Mouse (Mus musculus): Measurements from ENCODE around the gene Cip2a. TPM values are rescaled to one million over a fixed set of nuclear protein-coding genes. Genes with fewer than 3 reads are reported as not detected.

Gene Cip2a
- 1 to 10 TPM in 3 of 4 experiments, under 1 TPM in 1; 0.78 to 2.6 (median 1.9) TPM for total RNA-seq (2022)

DNA sequence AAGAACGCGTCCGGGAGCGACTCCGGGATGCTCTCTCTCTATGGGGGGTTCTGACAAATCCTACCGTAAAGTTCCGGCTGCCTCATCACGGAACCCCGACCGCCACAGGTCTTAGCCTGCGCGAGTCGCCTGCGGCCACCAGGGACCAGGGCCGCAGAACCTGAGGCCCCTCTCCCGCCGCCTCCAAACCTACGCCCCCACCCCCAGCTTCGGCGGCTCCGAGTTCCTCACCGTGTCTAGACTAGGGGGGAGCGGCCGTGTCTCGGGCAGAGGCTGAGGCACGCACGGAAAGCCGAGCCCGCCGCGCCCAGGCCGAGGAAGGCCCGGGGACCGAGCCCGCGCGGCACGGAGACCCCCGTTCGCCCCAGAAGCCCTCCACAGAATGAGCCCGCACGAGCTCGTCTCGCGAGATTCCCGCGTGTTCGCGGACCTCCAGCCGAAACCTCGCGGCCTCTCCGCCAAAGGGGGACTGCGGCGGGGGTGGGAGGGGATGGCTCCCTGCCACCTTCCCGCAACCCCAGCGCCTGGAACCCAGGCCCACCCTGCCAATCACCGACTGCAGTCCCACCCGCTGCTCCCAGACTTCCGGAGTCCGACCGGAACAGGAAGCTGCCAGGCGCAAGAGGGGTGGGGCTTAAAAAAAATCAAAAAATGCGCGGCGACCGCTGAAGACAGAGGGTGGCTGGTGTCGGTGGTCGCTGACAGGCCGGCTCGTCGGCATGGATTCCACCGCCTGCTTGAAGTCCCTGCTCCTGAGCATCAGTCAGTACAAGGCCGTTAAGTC is at the start of gene Cip2a, which contains the start of gene Dzip3:
Gene Cip2a, plus strand, starts transcription at position 627 of the 784 bp plus-strand sequence.
Gene Dzip3, minus strand, starts transcription at position 607 of the 784 bp plus-strand sequence.
- peak; percentile 85 for DNase-seq

DNA sequence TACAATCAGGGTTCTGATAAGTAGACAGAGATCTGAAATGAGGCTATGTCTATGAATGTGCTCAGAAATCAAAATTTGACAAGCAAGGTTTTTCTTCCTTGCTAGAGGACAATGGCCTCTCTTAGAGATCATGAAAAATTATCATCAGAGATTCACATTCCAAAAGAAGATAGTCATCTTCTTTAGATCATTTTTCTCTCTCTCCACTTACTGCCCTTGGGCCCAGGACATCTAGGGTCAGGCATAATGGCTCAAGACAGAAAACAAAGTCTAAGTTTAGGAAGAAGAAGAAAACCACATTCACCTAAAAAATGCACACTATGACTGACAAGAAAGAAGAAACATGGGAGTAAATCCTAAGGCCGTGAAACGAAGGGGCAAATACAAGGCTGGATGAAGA is 21.0 kb upstream of the Cip2a start:
- no peak for DNase-seq

DNA sequence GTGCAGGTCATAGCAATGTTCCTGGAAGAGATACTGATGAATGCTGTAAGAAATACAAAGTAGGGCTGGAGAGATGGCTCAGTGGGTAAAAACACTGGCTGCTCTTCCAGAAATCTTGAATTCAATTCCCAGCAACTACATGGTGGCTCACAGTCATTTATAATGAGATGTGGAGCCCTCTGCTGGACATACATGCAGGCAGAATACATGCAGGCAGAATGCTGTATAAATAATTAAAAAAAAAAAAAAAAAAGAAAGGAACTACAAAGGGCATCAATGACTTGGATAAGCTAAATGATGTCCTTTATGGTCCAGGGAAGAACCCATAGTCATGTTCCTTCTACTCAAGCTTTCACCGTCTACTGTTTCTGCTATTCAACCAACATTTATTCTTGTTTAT is 20.4 kb upstream of the Cip2a start:
- no peak for DNase-seq

DNA sequence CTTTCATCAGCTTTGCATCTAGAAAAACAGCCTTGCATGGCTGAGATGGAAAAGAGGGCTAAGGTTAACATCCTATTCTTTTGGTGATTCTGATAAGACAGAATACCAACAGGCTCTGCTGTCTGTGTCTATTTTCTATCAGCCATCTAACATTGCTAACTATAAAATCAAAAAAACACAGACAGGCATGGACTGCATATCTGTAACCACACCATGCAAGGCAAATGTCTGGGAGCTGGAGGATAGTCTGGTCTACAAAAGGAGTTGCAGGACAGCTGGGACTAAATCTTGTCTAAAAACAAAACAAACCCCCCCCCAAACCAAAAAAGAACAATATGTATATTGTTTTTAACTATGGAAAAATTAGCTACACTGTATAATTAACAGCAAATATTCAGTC is 14.0 kb upstream of the Cip2a start:
- no peak for DNase-seq

DNA sequence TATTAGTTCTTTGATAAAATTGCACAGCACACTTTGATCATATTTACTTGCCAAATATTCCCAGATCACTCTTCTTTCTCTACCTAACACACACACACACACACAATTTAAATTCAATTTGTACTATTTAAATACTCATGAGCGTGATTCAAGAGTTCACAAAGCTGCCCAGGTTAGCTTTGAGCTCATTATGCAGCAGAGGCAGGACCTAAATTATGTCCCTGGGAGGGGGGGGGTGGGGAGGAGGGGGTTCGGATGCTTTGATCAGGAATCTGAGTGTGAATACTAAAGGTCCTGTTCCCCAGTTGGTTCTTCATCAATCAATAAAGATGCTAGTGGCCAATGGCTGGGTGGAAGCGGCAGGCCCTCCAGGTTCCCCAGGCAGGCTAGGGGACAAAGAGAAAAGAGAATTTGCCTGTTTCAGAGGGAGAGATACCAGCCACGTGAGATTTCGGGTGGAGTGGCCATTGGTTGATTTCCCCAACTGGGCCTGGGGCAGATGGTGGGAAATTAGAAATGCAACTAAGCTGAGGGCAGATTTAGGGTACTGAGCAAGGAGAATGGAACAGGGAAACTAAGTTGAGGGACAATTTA is 8.9 kb upstream of the Cip2a start:
- DNase-seq: no peak

DNA sequence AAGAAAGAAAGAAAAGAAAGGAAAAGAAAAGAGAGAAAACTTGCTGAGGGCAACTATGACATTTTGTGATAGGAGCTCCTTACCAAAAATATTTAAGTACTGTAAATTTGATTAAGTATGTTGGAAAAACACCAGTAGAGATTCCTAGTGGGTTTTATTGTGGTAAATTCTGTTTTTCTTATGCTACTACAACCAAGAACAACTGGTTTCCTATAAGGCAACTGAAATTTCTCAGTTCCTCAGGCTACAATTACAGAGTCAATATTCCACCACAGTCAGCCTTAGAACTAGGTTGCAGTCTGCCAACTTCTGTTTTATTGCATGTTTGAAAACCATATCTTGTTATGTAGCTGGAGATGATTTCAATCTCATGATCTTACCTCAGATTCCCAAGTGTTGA is 4.3 kb upstream of the Cip2a start:
- DNase-seq: no peak

DNA sequence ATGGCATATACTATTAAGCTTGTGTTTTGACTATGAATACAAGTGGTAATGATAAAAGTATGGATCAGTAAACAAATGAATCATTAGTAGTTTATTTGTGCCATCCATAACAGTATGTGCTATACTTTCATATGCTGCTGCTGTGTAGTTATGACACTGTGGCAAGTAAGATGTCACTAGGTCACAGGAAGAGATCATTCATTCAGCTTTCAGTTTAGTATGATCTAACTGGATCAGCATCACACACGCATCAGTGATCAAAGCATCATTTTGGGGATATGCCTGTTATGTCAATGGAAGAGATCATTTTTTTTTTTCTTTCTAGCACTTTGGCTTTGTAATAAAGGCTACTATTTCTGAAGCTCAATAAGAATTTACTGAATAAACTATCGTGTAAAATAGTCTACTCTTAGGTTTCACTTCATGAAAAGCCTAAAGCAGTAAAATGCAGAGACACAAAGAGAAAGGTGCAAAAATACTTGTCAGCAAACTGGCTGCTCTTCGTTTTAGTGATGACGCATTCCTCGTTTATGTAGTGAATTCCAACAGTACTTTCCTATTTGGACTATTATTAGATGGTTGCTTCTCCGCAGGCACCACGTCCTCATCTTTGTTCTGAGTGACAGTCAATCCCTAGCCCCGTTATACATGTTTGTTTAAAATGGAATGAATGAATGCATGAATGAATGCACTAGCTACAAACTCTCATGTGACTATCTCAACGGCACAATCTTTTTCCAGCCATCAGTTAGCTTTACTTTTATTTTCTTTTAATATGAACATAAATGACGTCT is 1.4 kb upstream of the Cip2a start:
- no peak for DNase-seq

DNA sequence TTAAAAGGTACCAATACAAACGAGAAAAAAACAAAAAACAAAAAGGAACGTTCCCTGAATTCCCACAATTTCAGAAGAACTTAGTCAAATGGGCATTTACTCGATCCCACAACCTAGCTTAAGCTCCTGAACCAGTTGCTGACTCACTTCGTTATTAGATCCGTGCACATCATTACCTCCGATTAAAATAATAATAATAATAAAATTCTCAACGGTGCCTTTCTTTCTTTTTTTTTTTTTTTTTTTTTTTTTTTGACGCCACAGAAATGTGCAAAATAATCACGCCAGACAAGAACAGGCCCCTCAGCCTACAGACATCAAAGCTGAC is 790 bp upstream of the Cip2a start:
- no peak for DNase-seq

DNA sequence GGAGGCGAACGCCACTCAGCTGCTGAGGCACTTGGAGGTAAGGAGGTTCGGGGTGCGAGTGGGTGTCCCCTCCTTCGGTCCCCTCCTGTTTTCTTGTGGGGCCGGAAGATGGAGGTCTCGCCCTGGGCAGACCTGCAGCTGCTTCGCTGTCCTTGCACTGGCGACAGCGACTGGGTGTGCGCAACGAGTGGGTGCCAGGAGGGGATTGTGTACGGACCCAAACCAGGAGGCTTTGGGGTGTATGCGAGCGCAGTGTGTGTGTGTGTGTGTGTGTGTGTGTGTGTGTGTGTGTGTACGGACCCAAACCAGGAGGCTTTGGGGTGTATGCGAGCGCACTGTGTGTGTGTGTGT is 333 bp downstream of the Cip2a start:
- DNase-seq: no peak

DNA sequence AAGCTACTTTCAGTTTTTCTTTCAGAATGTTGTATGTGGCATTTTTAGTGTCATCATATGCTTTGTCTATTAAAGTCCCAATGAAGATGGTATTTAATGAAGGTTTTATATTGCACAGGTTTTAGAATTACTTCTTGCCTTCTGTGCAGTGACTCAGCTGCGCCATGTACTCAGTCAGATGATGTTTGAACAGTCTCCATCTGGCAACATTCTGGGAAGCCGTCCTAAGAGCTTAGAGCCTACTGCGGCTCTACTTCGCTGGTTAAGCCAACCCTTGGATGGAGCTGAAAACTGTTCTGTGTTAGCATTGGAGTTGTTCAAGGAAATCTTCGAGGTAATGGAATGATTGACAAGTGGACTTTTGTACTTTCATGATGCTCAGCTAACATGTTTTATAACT is 10.2 kb downstream of the Cip2a start:
- no peak for DNase-seq

DNA sequence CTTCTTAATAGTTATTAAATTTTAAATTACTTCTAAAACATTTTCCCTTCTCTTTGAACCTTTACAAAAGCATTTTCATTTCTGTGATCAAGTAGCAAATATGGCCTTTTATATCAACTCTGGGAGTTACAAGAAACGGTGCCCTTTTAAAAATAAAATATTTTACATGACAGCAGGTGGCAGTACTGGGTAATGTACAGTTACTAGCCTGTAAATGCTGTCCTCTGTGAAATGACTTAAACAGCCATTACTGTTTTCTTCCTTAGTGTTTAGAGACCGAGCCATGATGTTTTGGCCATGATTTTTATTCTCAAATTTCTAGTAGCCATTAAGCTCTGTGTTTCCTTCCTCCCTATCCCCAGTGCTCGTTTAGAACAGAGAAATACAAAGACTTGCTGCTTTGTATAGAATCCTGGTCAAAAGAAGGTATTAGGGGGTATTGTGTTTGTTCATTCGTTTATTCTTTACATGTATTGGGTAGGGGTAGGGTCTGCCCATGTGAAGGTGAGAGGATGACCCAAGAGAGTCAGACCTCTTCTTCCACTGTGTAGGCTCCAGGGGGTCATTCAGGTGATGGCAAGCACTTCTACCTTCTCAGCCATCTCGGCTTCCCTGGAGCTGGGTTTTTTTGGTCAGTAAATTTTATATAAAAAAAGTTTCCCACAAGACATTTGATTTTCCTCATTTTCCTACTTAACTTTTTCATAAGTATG is 22.8 kb downstream of the Cip2a start:
- DNase-seq: no peak

DNA sequence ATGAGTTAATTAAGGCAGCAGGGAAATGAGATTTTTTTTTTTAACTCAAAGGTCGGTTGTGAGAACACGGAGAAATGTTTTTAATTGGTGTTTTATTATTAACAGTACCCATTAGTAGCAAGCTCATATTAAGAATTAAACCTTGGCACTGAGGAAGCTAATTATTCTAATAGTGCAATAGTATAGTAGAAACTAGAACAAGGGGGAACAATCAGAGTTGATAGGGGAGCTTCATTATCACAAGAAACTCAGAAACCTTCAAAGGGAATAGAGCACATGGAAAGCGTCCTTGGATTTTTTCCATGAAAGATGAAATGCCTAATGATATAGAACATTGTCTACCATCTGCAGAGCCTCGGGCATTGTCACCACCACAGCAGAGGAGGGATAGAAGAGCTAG is 41.9 kb downstream of the Cip2a start:
- DNase-seq: no peak

DNA sequence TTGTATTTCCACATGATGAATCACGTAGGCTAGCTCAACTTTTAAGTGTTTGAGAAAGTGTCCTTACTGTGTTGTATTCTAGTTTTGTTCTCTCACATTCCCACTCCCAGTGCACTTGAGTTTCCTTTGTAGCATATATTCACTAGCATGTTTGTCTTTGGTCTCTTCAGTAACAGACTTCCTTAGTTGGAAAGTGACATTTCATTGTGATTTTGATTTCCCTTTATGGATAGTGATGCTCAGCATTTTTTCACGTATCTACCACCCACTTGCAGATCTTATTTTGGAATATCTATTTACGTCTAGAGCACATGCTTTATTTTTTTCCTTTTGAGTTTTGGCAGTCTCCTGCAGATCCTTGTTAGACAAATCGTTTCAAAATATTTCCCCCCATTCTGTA is 43.8 kb downstream of the Cip2a start:
- no peak for DNase-seq

DNA sequence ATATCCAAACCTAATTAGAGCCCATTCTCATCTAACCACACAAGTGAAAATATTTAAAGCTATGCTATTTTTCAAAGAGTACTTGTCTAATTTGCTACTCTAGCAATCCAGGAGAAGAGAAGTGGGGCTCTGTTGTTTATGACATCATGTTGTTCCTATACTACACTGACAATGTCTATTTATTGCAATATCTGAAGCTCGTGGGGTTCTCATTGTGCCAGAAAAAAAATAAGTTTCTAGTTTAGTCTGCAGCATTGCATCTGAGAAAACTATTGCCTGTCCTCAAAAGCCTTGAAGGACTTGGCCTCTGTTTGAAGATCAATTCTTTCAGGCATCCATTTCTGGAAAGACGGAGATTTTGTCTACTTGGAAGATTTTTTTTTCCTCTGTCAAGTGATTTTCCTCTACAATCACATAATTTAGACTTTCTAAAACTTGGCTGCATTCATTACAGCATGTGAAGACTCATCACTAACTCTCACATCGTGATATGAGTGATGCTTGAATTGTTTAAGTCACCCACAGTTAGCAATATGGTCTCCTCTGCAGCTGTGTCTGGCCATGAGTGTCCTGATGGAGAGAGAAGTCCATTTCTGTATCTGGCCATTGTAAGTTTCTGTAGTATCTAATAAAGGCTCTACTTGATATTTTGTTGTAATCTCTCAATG is 46.7 kb downstream of the Cip2a start:
- DNase-seq: no peak

DNA sequence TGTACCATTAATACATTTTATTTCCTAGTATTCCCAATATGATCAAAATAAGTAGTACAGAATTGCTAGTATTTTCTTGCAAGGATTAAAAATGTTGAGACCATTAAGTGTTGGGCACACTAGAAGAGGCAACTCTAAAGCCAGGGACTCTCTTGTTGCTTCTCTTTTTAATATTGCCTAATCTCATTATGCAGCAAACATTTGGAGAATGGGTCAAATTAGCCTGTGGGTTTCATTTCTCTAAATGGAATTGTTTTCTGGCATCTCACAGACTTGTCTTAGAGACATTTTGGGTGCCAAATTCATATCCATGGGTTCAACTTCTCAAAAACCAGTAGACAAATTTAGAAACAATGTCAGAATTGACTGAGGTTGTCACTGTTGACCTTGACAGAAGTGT is 55.2 kb downstream of the Cip2a start:
- no peak for DNase-seq

DNA sequence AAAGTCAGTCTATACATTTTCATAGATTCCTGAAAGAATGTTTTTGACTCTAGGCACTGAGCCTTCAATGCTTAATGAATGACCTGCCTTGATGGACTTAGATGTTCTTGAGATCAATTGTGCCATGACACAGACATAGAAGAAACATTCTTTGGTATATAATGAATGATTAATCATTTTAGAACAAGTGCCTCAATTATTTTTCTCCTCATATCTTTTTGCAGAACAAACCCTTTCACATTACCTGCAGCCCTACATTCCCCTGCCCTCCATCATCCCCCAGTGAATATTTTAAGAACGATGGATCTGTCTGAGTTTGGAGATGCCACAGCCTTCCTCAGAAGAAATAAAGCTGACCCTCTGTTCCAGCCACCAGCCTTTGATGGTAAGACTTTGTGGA is 63.2 kb downstream of the Cip2a start, which contains the start of gene Myh15:
Gene Myh15, plus strand, starts transcription at position 301 of the 400 bp plus-strand sequence.
- no peak for DNase-seq

Other genes starting within 250 kb of the Cip2a start
- gene Trat1, start 222.2 kb upstream of the Cip2a start, total RNA-seq (2022): under 1 TPM in 2 of 4 experiments, not detected in 2; 0.25 to 0.31 TPM
- not detected for gene Retnlb, start 177.3 kb upstream of the Cip2a start, total RNA-seq (2022)
- 10 to 100 TPM in 3 of 4 experiments, 1 to 10 TPM in 1; 6.7 to 31.3 (median 12.1) TPM for gene Retnla, start 151.6 kb upstream of the Cip2a start, total RNA-seq (2022)
- gene Retnlg, start 121.6 kb upstream of the Cip2a start, total RNA-seq (2022): 1 to 10 TPM in 1 of 4 experiments, under 1 TPM in 1, not detected in 2; 0.46 to 1.1 TPM
- 10 to 100 TPM; 19.0 to 27.9 (median 23.1) TPM for gene Dzip3, start within 50 bp of the Cip2a start, total RNA-seq (2022)
- not detected for gene Myh15, start 63.3 kb downstream of the Cip2a start, total RNA-seq (2022)

Data from adrenal gland, adult 8-10 months (tissue).